Mouse (Mus musculus): ENCODE measurements at regions not wholly inside any gene's neighbourhood (a gene's known extent, or its start where the extent isn't known, plus 50 kb on each side); places are given as distances from the start of the nearest gene placed in this dataset.

DNA sequence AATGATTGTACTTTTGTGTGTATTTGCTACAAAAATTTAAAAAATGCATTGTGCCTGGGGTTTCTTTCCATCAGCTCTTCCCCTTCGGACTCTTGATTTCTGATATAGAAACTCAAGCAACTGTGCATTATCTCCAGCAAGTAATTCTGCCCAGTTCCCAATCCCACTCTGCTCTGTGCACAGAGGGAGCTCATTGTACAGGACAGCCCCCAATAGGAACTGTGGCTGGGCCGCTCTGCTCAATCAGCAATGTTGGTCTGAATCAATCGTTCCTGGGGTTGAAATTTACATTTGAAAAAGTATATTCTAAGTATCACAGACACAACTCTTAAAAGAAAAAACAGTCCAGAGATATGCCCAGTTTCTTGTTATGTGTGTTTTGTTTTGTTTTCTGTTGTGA lies 339.1 kb downstream of the Rnd3 start:
- intact Hi-C loops (cut with DNase I), result no loop called here
- no peak for DNase-seq (ENCODE audit: low spot score)

DNA sequence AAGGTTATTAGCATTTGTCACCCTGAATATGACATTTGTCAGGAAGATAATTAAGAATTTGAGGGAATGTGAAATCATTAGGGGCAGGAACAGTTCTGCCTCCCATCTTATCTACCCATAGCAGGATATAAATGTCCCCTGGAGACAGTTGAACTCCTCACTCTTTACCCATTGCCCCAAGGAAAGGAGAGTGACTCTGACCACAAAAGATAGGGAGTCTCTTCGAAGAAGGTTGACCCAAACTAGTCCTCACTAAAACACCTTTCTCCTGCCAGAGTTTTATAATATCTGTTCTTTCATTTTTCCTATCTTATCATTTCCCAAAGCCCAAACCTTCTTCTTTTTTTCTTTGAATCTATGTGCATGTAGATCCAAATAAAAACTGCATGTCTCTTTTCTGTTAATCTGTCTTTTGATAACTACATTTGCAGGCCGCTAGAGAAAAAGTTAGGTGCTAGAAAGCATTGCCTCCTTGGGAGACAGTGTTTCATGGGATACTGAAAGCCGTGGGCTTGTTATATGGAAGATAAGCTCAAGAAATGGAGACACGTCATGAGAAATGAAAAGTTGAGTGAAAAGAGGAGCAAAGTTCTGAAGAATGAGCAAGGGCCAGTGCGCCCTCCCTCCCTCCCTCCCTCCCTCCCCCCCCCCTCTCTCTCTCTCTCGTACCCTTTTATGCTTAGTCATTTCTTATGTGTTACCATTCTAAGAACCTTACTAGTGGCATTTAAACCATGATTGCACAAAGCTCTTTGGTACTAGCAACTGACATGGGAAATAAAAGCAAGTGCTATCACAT lies 341.6 kb downstream of the Rnd3 start:
- DNase-seq (ENCODE audit: low spot score), result no peak
- intact Hi-C loops (cut with DNase I), result no loop called here

DNA sequence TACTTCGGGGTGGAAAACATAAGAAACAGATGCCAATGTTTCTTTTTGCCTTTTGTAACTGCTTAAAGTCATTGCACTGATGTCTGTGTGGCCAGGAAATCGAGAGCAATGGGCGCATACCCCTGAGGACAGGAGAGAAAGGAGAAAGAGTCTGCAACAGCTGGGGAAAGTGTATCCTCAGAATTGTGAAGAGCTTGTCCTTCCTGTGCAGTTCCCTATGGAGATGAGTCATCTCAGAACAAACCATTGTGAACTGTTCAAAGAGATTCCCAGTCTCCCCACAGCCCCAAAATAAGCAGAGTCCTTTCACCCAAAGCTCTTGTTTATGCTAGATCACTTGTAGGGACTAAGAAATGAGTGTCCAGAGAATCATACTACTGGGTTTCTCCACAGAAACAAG lies 343.3 kb downstream of the Rnd3 start:
- intact Hi-C loops (cut with DNase I), result no loop called here
- no peak for DNase-seq (ENCODE audit: low spot score)

DNA sequence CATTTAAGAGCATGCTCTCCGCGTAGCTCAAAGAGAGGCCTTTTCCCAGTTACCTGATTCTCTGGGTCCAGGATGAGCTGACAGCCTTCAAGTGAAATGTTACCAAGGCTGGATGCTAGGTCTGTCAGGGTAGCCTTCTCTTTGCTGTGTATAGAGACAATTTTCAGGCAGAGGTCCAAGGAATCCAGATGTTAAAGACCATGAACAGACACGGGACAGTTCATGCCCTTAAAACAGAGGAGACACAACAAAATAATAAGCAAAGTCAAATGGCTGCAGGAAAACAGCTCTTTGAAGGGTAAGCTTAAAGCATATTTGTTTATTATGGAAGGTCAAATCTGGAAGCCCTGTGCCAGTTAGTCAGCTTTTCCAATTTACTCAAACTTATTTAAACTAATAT lies 352.8 kb downstream of the Rnd3 start:
- intact Hi-C loops (cut with DNase I), result no loop called here

DNA sequence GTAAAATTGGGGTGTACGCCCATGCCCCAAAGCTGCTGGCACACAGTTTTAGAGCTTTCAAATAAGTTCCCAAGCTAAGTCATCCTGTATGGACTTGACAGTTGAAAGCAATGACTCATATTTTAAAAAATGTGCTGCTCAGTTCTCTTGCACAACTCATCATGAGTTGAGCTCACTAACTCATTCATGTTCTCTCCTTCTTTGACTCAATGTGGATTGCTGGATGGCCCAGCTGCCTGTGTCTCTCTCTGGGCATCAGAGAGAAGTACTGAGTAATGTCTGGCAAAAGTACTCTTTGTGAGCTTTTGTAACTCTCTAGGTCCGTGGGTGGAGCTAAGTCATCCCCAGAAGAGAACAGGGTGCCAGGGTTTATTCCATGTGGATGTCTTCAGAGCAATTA lies 355.3 kb downstream of the Rnd3 start:
- peak; percentile 49 for DNase-seq (ENCODE audit: low spot score)
- intact Hi-C loops (cut with DNase I), result no loop called here

More for the DNA sequence above, 352.8 kb downstream of the Rnd3 start:
- no peak for DNase-seq (ENCODE audit: low spot score)

DNA sequence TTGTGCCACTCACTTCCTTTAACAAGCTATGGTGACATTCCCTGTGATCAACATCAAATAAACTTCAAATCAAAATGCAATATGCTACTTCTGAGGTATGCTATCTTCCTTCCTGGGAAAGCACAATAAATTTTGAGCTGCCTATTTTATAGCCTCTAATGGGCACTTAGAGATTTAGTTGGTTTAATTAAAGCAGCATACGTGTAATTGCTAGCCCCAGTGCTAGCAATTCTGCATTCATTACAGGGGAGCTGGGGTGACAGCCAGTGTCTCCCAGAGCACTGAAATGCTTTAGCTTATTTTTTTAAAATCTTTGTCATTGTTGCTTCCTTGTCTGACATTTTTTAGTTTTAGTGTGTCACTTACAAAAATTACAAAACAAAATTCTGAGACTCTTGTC lies 355.8 kb downstream of the Rnd3 start:
- intact Hi-C loops (cut with DNase I), result no loop called here
- no peak for DNase-seq (ENCODE audit: low spot score)

DNA sequence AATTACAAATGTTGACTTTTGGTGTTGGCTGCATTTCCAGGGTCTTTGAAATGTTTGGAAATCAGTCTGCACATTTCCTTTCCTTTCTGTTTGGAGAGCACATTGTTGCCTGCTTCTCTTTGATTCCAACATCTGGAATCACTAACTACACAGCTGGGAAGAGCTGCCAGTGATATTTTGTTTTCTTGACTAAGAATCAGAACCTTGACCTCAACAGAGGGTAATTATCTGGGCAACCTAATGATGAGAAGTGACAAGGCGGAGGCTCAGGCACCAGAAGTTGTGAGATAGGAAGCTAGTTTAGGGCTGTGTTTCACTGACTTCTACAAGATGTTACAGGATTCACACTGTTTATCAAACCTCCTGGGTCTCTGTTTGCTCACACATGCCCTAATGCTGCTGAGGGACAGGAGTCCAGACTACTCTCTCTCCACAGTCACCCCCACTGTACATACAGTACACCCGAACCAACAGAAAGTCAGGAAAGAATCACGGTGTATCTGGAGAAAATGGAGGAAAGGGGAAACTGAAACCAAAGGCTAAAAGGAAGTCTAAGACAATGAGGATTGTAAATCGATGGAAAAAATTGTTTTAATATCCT lies 359.8 kb downstream of the Rnd3 start:
- intact Hi-C loops (cut with DNase I), result no loop called here
- DNase-seq (ENCODE audit: low spot score), result no peak

DNA sequence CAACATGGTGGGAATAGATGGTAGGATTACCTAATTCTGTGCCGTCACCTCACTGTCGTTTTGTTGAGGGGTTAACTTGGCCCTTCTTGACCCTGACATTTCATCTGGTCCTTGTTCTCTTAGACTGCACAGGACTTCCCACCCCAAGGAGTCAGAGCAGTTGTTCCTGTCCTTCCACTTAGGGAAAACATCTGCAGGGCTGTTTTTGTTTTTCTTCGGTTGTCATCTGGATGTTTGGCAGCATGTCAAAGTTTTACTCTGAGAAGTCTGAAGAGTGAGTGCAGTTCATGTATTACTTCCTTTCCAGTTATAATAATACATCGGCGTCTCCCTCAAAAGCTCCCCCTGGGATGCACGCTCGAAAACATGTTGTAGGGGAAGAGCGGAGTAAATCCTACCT lies 376.8 kb downstream of the Rnd3 start:
- intact Hi-C loops (cut with DNase I), result no loop called here
- no peak for DNase-seq (ENCODE audit: low spot score)

DNA sequence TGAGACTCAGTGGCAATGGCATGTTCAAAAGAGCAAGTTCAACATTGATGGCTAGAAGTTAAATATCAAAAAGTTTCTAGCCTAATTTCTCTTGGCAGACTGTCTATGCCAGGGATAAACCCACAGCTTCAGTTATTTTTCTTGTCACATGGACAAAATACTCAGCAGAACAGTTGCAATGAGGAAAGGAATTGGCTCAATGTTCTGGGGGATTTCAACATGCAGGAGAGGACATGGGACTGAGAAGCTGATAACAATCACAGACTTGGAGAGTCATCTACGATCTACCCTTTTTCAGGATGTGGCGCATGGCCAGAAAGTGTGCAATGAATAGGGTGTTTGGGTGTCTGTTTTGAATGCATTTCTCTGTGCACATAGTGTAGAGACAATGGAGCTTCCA lies 389.9 kb downstream of the Rnd3 start:
- DNase-seq (ENCODE audit: low spot score), result no peak
- intact Hi-C loops (cut with DNase I), result no loop called here

DNA sequence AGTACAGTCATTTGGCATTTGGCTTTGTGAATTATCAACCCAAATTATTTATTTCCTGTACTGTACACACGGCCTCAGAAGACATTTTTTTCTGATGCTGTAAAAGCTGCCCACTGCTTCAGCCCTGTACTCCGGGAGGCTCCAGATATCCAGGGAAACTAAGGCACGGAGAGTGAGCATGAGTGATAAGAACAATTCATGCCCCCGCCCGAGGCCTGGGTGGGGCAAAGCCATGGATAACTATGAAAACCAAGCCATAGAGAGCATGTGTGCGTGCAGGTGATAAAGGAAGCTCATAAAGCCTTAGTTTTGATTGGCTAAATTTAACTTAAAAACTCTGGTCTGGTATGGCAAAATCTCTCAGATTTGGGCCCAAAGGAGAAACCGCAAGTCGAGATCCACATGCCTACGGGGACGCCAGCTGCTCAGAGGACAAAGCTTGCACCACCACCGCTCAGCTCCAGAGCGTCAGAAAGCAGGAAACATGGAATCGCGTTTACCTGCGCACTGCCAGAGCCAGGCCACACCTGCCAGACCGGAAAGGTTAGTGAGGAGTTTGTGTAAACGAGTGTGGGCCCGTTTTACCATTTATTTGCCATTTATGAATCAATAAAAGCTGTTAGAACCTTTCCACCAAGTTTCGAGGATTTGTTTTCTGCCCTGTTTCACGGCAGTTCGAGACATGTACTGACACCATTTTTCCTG lies 390.9 kb downstream of the Rnd3 start:
- intact Hi-C loops (cut with DNase I), result no loop called here
- no peak for DNase-seq (ENCODE audit: low spot score)

DNA sequence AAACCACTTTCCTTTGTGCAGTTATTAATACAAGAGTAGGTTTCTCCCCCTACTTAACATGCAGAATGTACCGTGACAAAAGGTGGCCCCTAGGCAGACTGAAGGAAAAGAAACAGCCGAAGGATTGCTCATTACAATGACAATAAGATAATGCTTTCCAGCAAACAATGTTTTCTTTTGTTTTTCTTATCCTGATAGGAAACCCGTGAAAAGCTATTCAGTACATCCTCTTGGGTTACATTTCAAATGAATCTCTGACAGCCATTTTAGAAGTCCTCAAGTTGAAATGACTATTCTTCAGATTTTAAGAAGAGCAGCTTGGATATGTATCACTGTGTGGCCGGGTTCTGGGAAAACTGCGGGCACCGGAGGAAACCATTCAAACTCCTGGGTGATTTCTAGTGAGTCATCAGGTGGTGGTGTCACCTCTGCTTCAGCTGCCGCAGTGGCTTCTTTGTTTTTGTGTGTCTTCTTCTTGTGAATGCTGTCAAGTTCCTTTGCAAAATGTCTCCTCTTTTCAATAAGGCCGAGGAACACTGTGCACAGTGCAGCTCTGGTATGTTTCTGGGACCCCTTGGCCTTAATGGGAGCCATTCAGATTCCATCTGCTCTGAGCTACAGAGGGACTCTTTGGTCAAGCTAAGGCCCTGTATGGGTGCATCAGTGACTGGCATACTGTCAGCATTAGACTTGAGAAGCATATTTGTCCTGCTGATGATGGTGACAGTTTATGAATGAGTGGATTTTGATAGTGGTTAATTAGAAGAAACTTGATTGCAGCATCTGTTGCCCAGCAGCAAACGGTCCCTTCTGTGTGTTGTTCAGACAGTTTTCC lies 393.1 kb downstream of the Rnd3 start:
- no peak for DNase-seq (ENCODE audit: low spot score)
- intact Hi-C loops (cut with DNase I), result no loop called here

DNA sequence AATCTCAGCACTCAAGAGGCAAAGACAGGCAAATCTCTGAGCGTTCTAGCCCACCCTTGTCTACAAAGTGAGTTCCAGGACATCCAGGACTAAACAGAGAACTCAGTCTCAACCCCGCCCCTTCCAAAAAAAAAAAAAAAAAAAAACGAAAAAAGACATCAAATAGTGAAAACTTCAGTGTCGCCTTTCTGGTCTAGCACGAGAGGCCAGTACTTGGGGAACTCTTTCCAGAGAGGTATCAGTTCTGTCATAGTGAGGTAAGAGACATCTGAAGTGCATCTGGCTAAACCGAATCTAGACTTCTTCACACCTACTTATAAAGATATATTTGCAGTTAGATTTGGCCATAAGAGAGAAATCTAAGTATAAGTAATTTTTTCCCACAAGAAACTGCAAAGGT lies 393.8 kb downstream of the Rnd3 start:
- intact Hi-C loops (cut with DNase I), result no loop called here
- DNase-seq (ENCODE audit: low spot score), result no peak

DNA sequence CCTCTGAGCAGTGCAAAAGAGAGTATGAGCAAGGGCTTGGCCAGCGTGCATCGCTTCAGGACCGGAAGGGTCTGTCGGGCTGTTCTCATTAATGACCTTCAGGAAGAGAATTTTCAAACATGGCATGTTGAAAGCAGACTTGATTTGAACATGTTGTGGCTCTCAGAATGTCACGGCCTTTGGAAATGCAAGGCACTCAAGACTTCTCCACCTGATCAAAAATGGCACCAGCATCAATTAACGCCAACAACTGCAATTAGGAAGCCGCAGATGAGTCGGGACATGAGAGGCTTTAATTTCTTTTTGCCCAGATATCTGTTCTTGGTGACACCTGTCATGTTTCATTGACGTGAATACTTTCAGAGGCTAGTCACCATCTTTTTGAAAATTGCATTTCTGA lies 396.5 kb downstream of the Rnd3 start:
- no peak for DNase-seq (ENCODE audit: low spot score)
- intact Hi-C loops (cut with DNase I), result no loop called here

DNA sequence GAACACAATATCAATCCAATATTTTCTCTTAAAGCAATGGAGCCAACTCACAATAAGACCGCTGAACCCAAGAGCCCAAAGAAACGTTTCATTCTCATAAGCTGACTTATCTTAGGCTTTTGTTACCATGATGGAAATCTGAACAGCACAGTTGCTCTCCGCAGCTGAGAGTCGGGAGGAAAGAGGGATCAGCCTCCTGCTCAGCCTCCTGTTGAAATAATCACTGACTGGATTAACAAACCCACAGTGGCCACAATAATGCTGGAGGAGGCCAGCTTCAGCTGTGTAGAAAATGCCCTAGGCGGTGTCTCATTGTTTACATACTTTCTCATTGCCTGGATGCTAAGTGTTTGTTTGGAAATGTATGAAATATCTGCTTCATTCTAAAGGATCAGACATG lies 398.1 kb downstream of the Rnd3 start:
- intact Hi-C loops (cut with DNase I), result no loop called here
- DNase-seq (ENCODE audit: low spot score), result no peak

DNA sequence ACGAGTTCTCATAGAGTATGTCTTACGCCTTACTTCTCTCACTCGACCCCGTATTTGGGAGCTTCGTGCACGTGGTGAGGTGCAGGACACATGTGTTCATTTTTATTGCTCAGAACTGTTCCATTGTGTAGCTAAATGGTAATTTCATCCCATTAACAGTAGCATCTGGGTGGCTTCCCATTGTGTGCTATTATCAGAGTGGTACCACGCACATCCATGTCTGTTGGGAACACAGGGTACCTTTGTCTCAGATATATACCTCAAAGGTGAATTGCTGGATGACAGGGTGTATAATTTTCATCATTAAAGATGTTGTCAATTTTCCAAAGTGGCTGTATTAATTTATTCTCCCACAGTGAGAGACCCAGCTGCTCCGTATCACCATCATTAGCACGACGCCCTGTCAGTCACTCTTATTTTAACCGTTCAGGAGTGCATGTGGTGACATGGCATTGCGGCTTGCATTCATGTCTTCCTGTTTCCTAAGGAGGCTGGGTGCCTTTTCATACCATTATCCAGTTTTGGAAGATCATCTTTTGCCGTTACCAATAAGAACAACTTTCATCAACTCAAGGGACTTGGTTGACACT lies 404.2 kb downstream of the Rnd3 start:
- no peak for DNase-seq (ENCODE audit: low spot score)
- intact Hi-C loops (cut with DNase I), result no loop called here

DNA sequence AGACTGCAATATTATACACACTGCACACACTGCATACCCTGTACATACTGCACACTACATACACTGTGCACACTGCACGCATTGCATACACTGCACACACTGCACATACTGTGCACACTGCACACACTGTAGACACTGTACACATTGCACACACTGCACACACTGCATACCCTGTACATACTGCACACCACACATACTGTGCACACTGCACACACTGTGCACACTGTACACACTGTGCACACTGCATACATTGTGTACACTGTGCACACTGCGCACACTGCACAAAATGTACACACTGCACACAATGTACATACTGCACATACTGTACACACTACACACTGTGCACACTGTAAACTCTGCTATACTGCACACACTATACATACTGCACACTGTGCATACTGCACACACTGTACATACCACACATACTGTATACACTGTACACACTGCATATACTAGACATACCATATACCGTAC lies 405.1 kb downstream of the Rnd3 start:
- DNase-seq (ENCODE audit: low spot score), result no peak
- intact Hi-C loops (cut with DNase I), result no loop called here

DNA sequence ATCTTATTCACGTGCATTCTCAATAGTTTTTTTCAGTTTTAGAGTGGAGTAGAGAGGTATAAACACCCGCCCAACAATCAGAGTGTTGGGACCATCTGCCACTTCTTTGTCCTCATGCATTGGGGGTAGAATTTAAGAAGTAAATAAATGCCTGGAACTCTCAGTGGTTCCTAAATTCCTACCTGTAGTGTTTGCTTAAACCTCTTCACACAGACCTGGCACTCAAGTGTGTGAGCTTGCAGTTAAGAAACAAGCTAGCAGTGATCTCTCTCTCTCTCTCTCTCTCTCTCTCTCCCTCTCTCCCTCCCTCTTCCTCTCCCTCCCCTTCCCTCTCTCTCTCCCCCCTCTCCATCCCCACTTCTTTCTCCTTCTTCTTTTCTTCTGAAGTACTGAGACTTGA lies 406.5 kb downstream of the Rnd3 start:
- DNase-seq (ENCODE audit: low spot score), result no peak
- intact Hi-C loops (cut with DNase I), result no loop called here

DNA sequence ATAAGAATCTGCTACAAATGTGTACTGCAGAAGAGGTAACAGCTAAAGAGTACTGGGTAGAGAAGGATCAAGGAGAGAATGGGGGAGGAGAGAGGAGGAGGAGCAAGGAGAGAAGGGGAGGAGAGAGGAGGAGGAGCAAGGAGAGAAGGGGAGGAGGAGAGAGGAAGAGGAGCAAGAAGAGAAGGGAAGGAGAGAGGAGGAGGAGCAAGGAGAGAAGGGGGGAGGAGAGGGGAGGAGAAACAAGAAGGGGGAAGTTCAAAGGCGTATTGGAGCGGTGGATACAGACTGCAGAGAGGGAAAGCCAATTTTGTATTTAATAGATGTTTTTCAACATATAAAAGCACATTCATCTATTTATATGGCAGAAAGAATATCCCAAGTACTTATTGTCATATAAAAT lies 407.6 kb downstream of the Rnd3 start:
- no peak for DNase-seq (ENCODE audit: low spot score)
- intact Hi-C loops (cut with DNase I), result no loop called here

DNA sequence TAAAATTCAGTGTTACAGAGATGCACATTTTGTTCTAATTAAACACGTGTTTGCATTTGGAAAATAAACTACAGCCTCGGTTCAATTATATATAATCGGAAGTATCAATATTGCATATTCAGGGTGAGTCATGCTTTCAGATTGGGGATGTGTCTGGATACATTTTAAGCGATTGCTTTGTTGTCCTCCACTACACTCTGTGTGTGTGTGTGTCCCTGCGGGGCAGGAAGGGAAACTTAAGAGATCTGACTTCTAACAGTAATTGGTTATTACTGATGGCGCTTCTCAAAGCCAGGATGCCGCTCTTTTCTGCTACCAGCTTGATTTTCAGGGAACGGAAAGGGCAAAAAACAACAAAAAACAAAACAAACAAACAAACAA lies 409.3 kb downstream of the Rnd3 start:
- intact Hi-C loops (cut with DNase I), result no loop called here
- no peak for DNase-seq (ENCODE audit: low spot score)

DNA sequence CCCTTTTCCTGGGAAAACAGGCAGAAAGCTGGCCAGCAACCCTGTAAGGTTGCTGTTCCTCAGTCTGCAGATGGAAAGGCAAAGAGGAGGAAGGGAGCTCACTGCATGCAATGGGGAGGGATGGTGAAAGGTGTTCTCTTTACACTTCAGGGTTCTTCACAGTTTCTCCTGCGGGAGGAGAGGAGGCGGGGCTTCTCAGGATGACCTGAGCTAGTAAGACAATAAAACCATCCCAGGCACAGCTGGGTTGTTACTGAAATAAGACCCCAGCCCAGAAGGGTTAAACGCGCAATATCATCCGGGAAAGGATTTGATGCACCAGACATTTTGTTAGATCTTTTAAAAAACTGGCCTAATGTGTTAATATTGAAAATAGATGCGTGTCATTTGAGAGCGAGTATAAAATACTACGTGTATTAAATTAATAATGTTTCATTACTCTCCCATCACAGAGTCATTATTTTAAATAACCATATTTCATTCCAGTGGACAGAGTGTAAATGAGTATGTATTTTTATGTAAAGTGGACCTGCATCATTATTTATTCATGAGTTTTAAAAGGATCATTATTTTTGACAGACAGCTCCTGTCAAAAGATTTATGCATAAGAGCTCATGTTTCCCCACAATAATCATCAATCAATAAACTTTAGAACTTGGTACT lies 409.8 kb downstream of the Rnd3 start:
- intact Hi-C loops (cut with DNase I), result no loop called here
- DNase-seq (ENCODE audit: low spot score), result no peak

All from heart, postnatal 25 days (tissue).